Mouse (Mus musculus): Measurements from ENCODE around the gene Col24a1.

DNA sequence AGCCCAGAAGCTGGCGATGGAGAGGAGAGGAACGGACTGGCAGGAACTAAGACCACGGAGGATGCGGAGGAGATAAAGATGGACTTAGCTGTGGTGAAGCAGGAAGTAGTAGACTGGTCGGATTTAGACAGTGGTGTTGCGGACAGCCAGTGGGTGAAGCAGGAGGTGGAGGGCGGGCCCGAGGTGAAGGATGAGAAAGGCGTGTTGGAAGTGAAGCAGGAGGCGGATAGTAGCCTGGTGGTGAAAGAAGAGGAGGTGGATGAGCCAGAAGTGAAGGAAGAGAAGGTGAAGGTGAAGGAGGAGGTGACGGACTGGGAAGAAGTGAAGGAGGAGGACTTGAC is 284.2 kb downstream of the Col24a1 start:
- 0 out of 2 replicates have a peak, but pooled peaks have one; percentile 0 for TF ChIP-seq CTCF (IDR thresholded peaks at IDR 0.05; ENCODE audit: low read depth)
- TF ChIP-seq EP300 (IDR thresholded peaks at IDR 0.05; ENCODE audit: low read depth), result no peak
